Mouse (Mus musculus): ENCODE measurements around the gene Rad51c.

The Rad51c gene

DNA sequence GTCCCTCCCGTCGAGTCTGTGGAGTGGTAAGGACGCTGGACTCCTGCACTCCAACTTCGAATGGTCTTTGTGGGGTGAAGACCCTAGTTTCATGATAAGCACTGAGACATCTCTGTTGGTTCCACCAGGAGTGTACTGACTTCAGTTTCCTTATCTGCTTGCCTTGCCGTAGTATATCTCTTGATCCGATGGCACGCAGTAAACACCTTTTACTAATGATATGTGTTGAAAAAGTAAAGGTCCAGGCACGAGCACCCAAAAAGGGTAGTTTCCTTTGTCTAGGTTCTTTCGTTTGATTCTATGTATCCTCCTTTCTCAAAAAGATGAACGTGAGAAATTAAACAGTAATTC, 45.5 kb downstream of the Rad51c start:
- no peak for DNase-seq

- peak; percentile 50 for DNase-seq
Measured at GRCm38 (mm10) chr11:87358331-87359261, 46.2 kb downstream of the Rad51c start, which contains the start of gene Ppm1e. Gene Ppm1e, minus strand, starts transcription at chr11:87359023.

- no peak for DNase-seq
Measured at GRCm38 (mm10) chr11:87357317-87358300, 47.1 kb downstream of the Rad51c start.

DNA sequence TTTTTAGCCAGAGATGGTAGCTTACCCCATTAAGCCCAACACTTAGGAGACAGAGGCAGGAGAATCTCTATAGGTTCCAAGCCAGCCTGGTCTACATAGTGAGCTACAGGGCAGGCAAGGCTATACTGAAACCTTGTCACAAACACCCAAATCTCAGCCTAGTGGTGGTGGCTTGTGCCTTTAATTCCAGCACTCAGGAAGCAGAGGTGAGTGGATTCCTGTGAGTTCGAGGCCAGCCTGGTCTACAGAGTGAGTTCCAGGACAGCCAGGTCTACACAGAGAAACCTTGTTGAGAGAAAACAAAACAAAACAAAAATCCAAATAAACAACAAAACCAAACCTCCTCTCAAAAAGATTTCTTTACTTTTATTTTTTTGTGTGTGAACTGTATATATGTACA, 49.9 kb downstream of the Rad51c start:
- DNase-seq = no peak

DNA sequence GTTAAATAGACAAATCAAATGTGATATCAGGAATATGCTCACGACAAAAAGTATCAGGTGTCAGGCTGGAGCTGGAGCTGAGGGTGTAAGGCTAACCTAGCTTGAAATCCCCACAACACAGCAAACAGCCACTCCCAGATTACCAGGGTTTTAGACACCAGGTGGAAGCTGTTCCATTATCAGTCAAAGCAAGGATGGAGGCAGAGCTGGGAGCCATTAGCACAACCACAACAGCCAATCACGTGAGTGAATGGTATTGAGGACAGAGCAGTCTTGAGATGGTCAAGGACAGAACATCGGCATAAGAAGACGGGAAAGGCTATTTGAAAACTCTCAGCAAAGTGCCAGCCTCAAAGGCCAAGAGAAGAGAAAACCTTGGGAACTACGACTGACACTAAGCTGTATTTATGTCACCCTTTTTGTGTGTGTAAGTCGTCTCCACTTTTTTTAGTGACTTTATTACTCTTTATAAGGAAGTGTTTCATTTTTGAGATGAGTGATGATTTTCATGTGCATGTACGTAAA, 51.0 kb downstream of the Rad51c start:
- DNase-seq = no peak
